Mouse (Mus musculus) neural tube, embryonic 15.5 days (tissue): Measurements from ENCODE around the gene Banp. TPM values are rescaled to one million over a fixed set of nuclear protein-coding genes. Genes with fewer than 3 reads are reported as not detected.
A peak's percentile ranks its signal among the peaks of the same experiment; 100 is the strongest.

Experiments used
- ATAC-seq: fragments of 200-750 bp; cut with Nextera tagmentation; 2 replicates; pipeline ENCODE4 v1.8.0; 2017; ENCODE audit warnings: mild to moderate bottlenecking, moderate TSS enrichment, moderate library complexity; ENCODE audit not compliant: low FRiP score
- H3K27ac ChIP-seq: fragments of 300-500 bp; sonication (generic); replicated peaks from 2 replicates; pipeline ENCODE4 v1.5.1; 2015; ENCODE audit warnings: mild to moderate bottlenecking, inconsistent platforms
- H3K27me3 ChIP-seq: fragments of 300-500 bp; sonication (generic); replicated peaks from 2 replicates; pipeline ENCODE4 v1.6.1; 2015; ENCODE audit warnings: inconsistent platforms
- H3K36me3 ChIP-seq: fragments of 300-500 bp; sonication (generic); 2 replicates; pipeline ENCODE4 v1.6.1; 2015; ENCODE audit warnings: inconsistent platforms
- H3K4me1 ChIP-seq: fragments of 300-500 bp; sonication (generic); 2 replicates; pipeline ENCODE4 v1.6.1; 2015; ENCODE audit warnings: inconsistent platforms
- H3K4me2 ChIP-seq: fragments of 300-500 bp; sonication (generic); 2 replicates; pipeline ENCODE4 v1.6.1; 2015; ENCODE audit warnings: inconsistent platforms, mild to moderate bottlenecking, moderate library complexity
- H3K4me3 ChIP-seq: fragments of 300-500 bp; sonication (generic); replicated peaks from 2 replicates; pipeline ENCODE4 v1.5.1; 2015; ENCODE audit warnings: mild to moderate bottlenecking, inconsistent platforms
- H3K9ac ChIP-seq: fragments of 300-500 bp; sonication (generic); replicated peaks from 2 replicates; pipeline ENCODE4 v1.6.1; 2015; ENCODE audit warnings: mild to moderate bottlenecking, inconsistent platforms
- H3K9me3 ChIP-seq: fragments of 300-500 bp; sonication (generic); replicated peaks from 2 replicates; pipeline ENCODE4 v1.6.1; 2016; ENCODE audit warnings: inconsistent platforms
- WGBS: fragments of 180-500 bp; shearing (Covaris S2); methylation state at CpG from one replicate; pipeline ENCODE4 v1.1.7; 2015; ENCODE audit warnings: mixed read lengths; 5-methylcytosine and 5-hydroxymethylcytosine counted together
- polyA plus RNA-seq: library from polyadenylated mRNA; unstranded; fragments of >200 nt; fragmentation: Nextera tagmentation; extraction: Ambion mirVana; gene quantifications from 2 replicates; pipeline ENCODE4 v1.2.1, GENCODE M21; 2015

Gene Banp
- polyA plus RNA-seq, 1 experiment from 2014 or later = 52.8 TPM

- H3K9me3 ChIP-seq = no peaks in the 10 kb centered on the region
- H3K9ac ChIP-seq = no peak overlapping the region
- H3K27ac ChIP-seq = no peak overlapping the region
- no peak overlapping the region for H3K4me2 ChIP-seq
- no peaks in the 10 kb centered on the region for H3K36me3 ChIP-seq
- no peak overlapping the region for H3K4me3 ChIP-seq
- H3K4me1 ChIP-seq = peaks cover 31% of the 10 kb centered on the region
- ATAC-seq = no peak
- H3K27me3 ChIP-seq = peaks cover 5% of the 10 kb centered on the region; the same call in 1 of the 2 replicates
- 11% methylated on average over 6 of the region's 6 CpGs for WGBS
Observed at GRCm38 (mm10) chr8:121909663-121910062, 39.9 kb upstream of the Banp start.

- Histone ChIP-seq H3K27ac (peak overlapping the region; percentile 33; the same call in 1 of the 2 replicates), H3K27me3 (peaks cover 5% of the 10 kb centered on the region; the same call in 1 of the 2 replicates)
Observed at GRCm38 (mm10) chr8:121911400-121911799, 38.1 kb upstream of the Banp start.

GRCm38 (mm10) chr8:121911987-121912386 is 37.6 kb upstream of the Banp start:
- H3K27me3 ChIP-seq = peaks cover 5% of the 10 kb centered on the region; the same call in 1 of the 2 replicates
- H3K9me3 ChIP-seq = no peaks in the 10 kb centered on the region
- H3K4me3 ChIP-seq = no peak overlapping the region
- H3K27ac ChIP-seq = peak overlapping the region; percentile 33; the same call in 1 of the 2 replicates
- no peak overlapping the region for H3K4me2 ChIP-seq
- no peaks in the 10 kb centered on the region for H3K36me3 ChIP-seq
- ATAC-seq = no peak
- 71% methylated on average over 7 of the region's 7 CpGs for WGBS
- no peak overlapping the region for H3K9ac ChIP-seq
- H3K4me1 ChIP-seq = peaks cover 7% of the 10 kb centered on the region

More at GRCm38 (mm10) chr8:121911400-121911799, 38.1 kb upstream of the Banp start:
- H3K9ac ChIP-seq = no peak overlapping the region
- peaks cover 13% of the 10 kb centered on the region for H3K4me1 ChIP-seq
- H3K4me2 ChIP-seq = no peak overlapping the region
- 93% methylated on average over 6 of the region's 6 CpGs for WGBS
- no peak overlapping the region for H3K4me3 ChIP-seq
- no peak for ATAC-seq
- H3K9me3 ChIP-seq = no peaks in the 10 kb centered on the region
- no peaks in the 10 kb centered on the region for H3K36me3 ChIP-seq

- Histone ChIP-seq H3K4me2 (no peak overlapping the region), H3K27ac (no peak overlapping the region), H3K36me3 (no peaks in the 10 kb centered on the region), H3K4me1 (peaks cover 5% of the 10 kb centered on the region), H3K9me3 (no peaks in the 10 kb centered on the region), H3K4me3 (no peak overlapping the region), H3K27me3 (peaks cover 5% of the 10 kb centered on the region; the same call in 1 of the 2 replicates), H3K9ac (no peak overlapping the region)
- no peak for ATAC-seq
- 71% methylated on average over 3 of the region's 3 CpGs for WGBS
Observed at GRCm38 (mm10) chr8:121912831-121913230, 36.7 kb upstream of the Banp start.

- no peak overlapping the region for H3K27ac ChIP-seq
- no peak overlapping the region for H3K4me2 ChIP-seq
- ATAC-seq = no peak
Observed at GRCm38 (mm10) chr8:121913378-121913777, 36.2 kb upstream of the Banp start.

GRCm38 (mm10) chr8:121919158-121919557 is 30.4 kb upstream of the Banp start:
- no peak overlapping the region for H3K9ac ChIP-seq
- H3K4me2 ChIP-seq = no peak overlapping the region
- H3K27me3 ChIP-seq = no peaks in the 10 kb centered on the region
- no peak for ATAC-seq
- H3K4me3 ChIP-seq = no peak overlapping the region
- H3K4me1 ChIP-seq = peaks cover 10% of the 10 kb centered on the region
- H3K9me3 ChIP-seq = no peaks in the 10 kb centered on the region
- WGBS = 75% methylated on average over 4 of the region's 4 CpGs
- H3K27ac ChIP-seq = no peak overlapping the region
- H3K36me3 ChIP-seq = no peaks in the 10 kb centered on the region

More at GRCm38 (mm10) chr8:121913378-121913777, 36.2 kb upstream of the Banp start:
- Histone ChIP-seq H3K36me3 (no peaks in the 10 kb centered on the region), H3K4me3 (no peak overlapping the region), H3K9me3 (no peaks in the 10 kb centered on the region), H3K27me3 (peaks cover 3% of the 10 kb centered on the region; the same call in 1 of the 2 replicates), H3K9ac (no peak overlapping the region), H3K4me1 (no peaks in the 10 kb centered on the region)
- 76% methylated on average over 8 of the region's 8 CpGs for WGBS

GRCm38 (mm10) chr8:121919731-121920130 is 29.8 kb upstream of the Banp start:
- WGBS = 53% methylated on average over 3 of the region's 3 CpGs
- ATAC-seq = no peak
- H3K4me1 ChIP-seq = peaks cover 10% of the 10 kb centered on the region

GRCm38 (mm10) chr8:121921582-121921981 is 28.0 kb upstream of the Banp start:
- Histone ChIP-seq H3K27me3 (no peaks in the 10 kb centered on the region), H3K4me1 (peaks cover 10% of the 10 kb centered on the region), H3K9me3 (no peaks in the 10 kb centered on the region), H3K4me3 (no peak overlapping the region), H3K36me3 (no peaks in the 10 kb centered on the region), H3K4me2 (no peak overlapping the region), H3K9ac (no peak overlapping the region), H3K27ac (peak overlapping the region; percentile 62)
- no peak for ATAC-seq
- 73% methylated on average over 8 of the region's 8 CpGs for WGBS

More at GRCm38 (mm10) chr8:121919731-121920130, 29.8 kb upstream of the Banp start:
- Histone ChIP-seq H3K4me3 (no peak overlapping the region), H3K27ac (no peak overlapping the region), H3K9ac (no peak overlapping the region), H3K36me3 (no peaks in the 10 kb centered on the region), H3K27me3 (no peaks in the 10 kb centered on the region), H3K4me2 (no peak overlapping the region), H3K9me3 (no peaks in the 10 kb centered on the region)

GRCm38 (mm10) chr8:121922101-121922500 is 27.4 kb upstream of the Banp start:
- Histone ChIP-seq H3K27ac (peak overlapping the region; percentile 62), H3K4me2 (no peak overlapping the region), H3K27me3 (no peaks in the 10 kb centered on the region), H3K4me3 (no peak overlapping the region), H3K4me1 (peaks cover 10% of the 10 kb centered on the region), H3K9ac (no peak overlapping the region), H3K9me3 (no peaks in the 10 kb centered on the region), H3K36me3 (no peaks in the 10 kb centered on the region)
- 78% methylated on average over 8 of the region's 8 CpGs for WGBS
- no peak for ATAC-seq

GRCm38 (mm10) chr8:121924681-121925080 is 24.9 kb upstream of the Banp start:
- Histone ChIP-seq H3K4me1 (peaks cover 7% of the 10 kb centered on the region), H3K27ac (no peak overlapping the region), H3K9me3 (no peaks in the 10 kb centered on the region), H3K27me3 (no peaks in the 10 kb centered on the region), H3K4me2 (no peak overlapping the region), H3K4me3 (no peak overlapping the region), H3K9ac (no peak overlapping the region), H3K36me3 (no peaks in the 10 kb centered on the region)
- no peak for ATAC-seq
- WGBS = 87% methylated on average over 5 of the region's 5 CpGs

GRCm38 (mm10) chr8:121925624-121926023 is 23.9 kb upstream of the Banp start:
- Histone ChIP-seq H3K4me2 (no peak overlapping the region), H3K4me1 (0 out of 2 replicates have a peak, but pooled peaks cover 2% of the 10 kb centered on the region), H3K9me3 (no peaks in the 10 kb centered on the region), H3K27ac (no peak overlapping the region), H3K4me3 (no peak overlapping the region), H3K27me3 (no peaks in the 10 kb centered on the region), H3K36me3 (no peaks in the 10 kb centered on the region), H3K9ac (no peak overlapping the region)
- 30% methylated on average over 10 of the region's 10 CpGs for WGBS
- no peak; the same call in 1 of the 2 replicates for ATAC-seq

- H3K4me1 ChIP-seq = 0 out of 2 replicates have a peak, but pooled peaks cover under 1% of the 10 kb centered on the region
- WGBS = 68% methylated on average over 8 of the region's 8 CpGs
Observed at GRCm38 (mm10) chr8:121926266-121926665, 23.3 kb upstream of the Banp start.

More at GRCm38 (mm10) chr8:121926266-121926665, 23.3 kb upstream of the Banp start:
- H3K4me2 ChIP-seq = no peak overlapping the region
- ATAC-seq = no peak
- no peaks in the 10 kb centered on the region for H3K36me3 ChIP-seq
- no peaks in the 10 kb centered on the region for H3K27me3 ChIP-seq
- no peak overlapping the region for H3K9ac ChIP-seq
- no peak overlapping the region for H3K4me3 ChIP-seq
- no peak overlapping the region for H3K27ac ChIP-seq
- H3K9me3 ChIP-seq = no peaks in the 10 kb centered on the region
